Mouse (Mus musculus): ENCODE results near the gene Sphk1.

Sphk1 gene

GRCm38 (mm10) chr11:116511301-116511868 is 19.3 kb upstream of the Sphk1 start:
- DNase-seq, result no peak

- no peak for DNase-seq
Observed at GRCm38 (mm10) chr11:116512154-116512553, 18.6 kb upstream of the Sphk1 start.

- DNase-seq, result no peak
Observed at GRCm38 (mm10) chr11:116512987-116513386, 17.7 kb upstream of the Sphk1 start.

GRCm38 (mm10) chr11:116513531-116514038 is 17.1 kb upstream of the Sphk1 start:
- no peak for DNase-seq

- DNase-seq, result no peak
Observed at GRCm38 (mm10) chr11:116515330-116516020, 15.2 kb upstream of the Sphk1 start.

GRCm38 (mm10) chr11:116518482-116518881 is 12.2 kb upstream of the Sphk1 start:
- no peak for DNase-seq

GRCm38 (mm10) chr11:116521143-116521542 is 9.6 kb upstream of the Sphk1 start:
- no peak for DNase-seq

GRCm38 (mm10) chr11:116522046-116522445 is 8.7 kb upstream of the Sphk1 start:
- DNase-seq, result no peak

GRCm38 (mm10) chr11:116522886-116523698 is 7.6 kb upstream of the Sphk1 start:
- no peak for DNase-seq

GRCm38 (mm10) chr11:116523699-116524189 is 7.0 kb upstream of the Sphk1 start:
- no peak for DNase-seq

GRCm38 (mm10) chr11:116528636-116529320 is 1.9 kb upstream of the Sphk1 start:
- no peak for DNase-seq

- peak; percentile 33 for DNase-seq
Observed at GRCm38 (mm10) chr11:116531371-116532191, 856 bp downstream of the Sphk1 start.

- no peak for DNase-seq
Observed at GRCm38 (mm10) chr11:116532262-116532809, 1.6 kb downstream of the Sphk1 start.

GRCm38 (mm10) chr11:116532810-116533338 is 2.1 kb downstream of the Sphk1 start:
- no peak for DNase-seq

- no peak for DNase-seq
Observed at GRCm38 (mm10) chr11:116533341-116534153, 2.8 kb downstream of the Sphk1 start.

GRCm38 (mm10) chr11:116534154-116534865 is 3.6 kb downstream of the Sphk1 start:
- peak; percentile 53 for DNase-seq

GRCm38 (mm10) chr11:116536685-116537084 is 6.0 kb downstream of the Sphk1 start:
- DNase-seq, result no peak

- DNase-seq, result no peak
Observed at GRCm38 (mm10) chr11:116537388-116537787, 6.7 kb downstream of the Sphk1 start.

GRCm38 (mm10) chr11:116538142-116538735 is 7.5 kb downstream of the Sphk1 start:
- no peak for DNase-seq

All from right cerebral cortex, postnatal 25 days (tissue).